ENCODE assay signal across 19 mouse cellular contexts in genomic region chr9:42273682-42274296, GRCm38 (mm10).
"Had no signal": no experiment of that assay in that cellular context is flagged by ENCODE, and none has a peak within 500 bp of the region (broad histone marks: within the 10 kb centered on the region; RNA-seq: fewer than 3 reads in every experiment).

No protein-coding gene starts in this region.

- H3K9me3 ChIP-seq: kidney, embryonic 15.5 days; limb, embryonic 12.5 days; limb, embryonic 15.5 days; lung, embryonic 15.5 days; megakaryocyte, embryonic 14.5 days; midbrain, embryonic 10.5 days; midbrain, embryonic 13.5 days; neural tube, embryonic 13.5 days had no signal

- H3K27ac ChIP-seq: kidney, embryonic 15.5 days; limb, embryonic 12.5 days; limb, embryonic 15.5 days; liver, embryonic 14.5 days; lung, embryonic 15.5 days; midbrain, embryonic 10.5 days; midbrain, embryonic 13.5 days; neural tube, embryonic 13.5 days had no signal

- DNase-seq: kidney, adult 8-10 months; kidney, postnatal 10 days; kidney, postnatal 36 days; left cerebral cortex, postnatal 4 days; lung, adult 18-20 months; lung, postnatal 10 days; lung, postnatal 36 days; thymus, adult 18-20 months; thymus, postnatal 36 days had no signal

- H3K36me3 ChIP-seq: kidney, embryonic 15.5 days; limb, embryonic 12.5 days; limb, embryonic 15.5 days; lung, embryonic 15.5 days; midbrain, embryonic 10.5 days; midbrain, embryonic 13.5 days; neural tube, embryonic 13.5 days had no signal

- H3K4me3 ChIP-seq: kidney, embryonic 15.5 days; limb, embryonic 12.5 days; limb, embryonic 15.5 days; lung, embryonic 15.5 days; megakaryocyte, embryonic 14.5 days; midbrain, embryonic 10.5 days; midbrain, embryonic 13.5 days; myocyte; neural tube, embryonic 13.5 days had no signal

- H3K4me1 ChIP-seq: kidney, embryonic 15.5 days; limb, embryonic 12.5 days; limb, embryonic 15.5 days; lung, embryonic 15.5 days; megakaryocyte, embryonic 14.5 days; midbrain, embryonic 10.5 days; midbrain, embryonic 13.5 days; neural tube, embryonic 13.5 days had no signal

- H3K27me3 ChIP-seq: kidney, embryonic 15.5 days; limb, embryonic 12.5 days; limb, embryonic 15.5 days; lung, embryonic 15.5 days; midbrain, embryonic 13.5 days; neural tube, embryonic 13.5 days had no signal
